Mouse (Mus musculus) left cerebral cortex, adult 11 months (tissue): ENCODE measurements around the gene Bank1.
A peak's percentile ranks its signal among the peaks of the same experiment; 100 is the strongest.
"Not testable (repeated sequence)": the region's sequence is repeated elsewhere in the genome, so short reads cannot be mapped to it uniquely, and the experiment has no call there.

ENCODE experiments used
- DNase-seq: peaks from one replicate; pipeline ENCODE4 v3.0.0; 2022; ENCODE audit warnings: low spot score

The Bank1 gene

GRCm38 (mm10) chr3:136325783-136326182 is at the start of gene Bank1:
Gene Bank1, minus strand, starts transcription at chr3:136326066.
- no peak for DNase-seq

GRCm38 (mm10) chr3:136369916-136370315 is 44.0 kb upstream of the Bank1 start:
- DNase-seq, result no peak

DNA sequence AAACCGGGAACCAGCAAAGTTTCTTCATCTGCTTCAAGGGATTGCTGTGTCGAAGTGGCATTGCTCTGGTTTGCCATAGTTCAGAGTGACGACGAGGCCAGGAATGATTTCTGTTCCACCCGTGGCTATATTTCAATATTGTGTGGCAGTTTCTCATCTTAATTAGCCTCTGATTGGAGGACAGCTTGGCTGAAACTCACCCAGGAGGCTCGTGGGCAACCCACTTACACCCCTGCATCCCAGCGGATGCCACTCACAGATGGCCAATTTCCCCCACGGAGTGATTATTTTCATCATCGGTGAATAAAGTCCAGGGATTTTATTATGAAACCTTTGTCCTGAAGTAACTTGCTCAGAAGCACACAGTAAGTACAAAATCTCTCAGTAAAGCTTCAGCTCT is 43.6 kb upstream of the Bank1 start:
- no peak for DNase-seq

GRCm38 (mm10) chr3:136368505-136368999 is 42.7 kb upstream of the Bank1 start:
- DNase-seq, result no peak

- no peak for DNase-seq
Measured at GRCm38 (mm10) chr3:136349690-136350089, 23.8 kb upstream of the Bank1 start.

DNA sequence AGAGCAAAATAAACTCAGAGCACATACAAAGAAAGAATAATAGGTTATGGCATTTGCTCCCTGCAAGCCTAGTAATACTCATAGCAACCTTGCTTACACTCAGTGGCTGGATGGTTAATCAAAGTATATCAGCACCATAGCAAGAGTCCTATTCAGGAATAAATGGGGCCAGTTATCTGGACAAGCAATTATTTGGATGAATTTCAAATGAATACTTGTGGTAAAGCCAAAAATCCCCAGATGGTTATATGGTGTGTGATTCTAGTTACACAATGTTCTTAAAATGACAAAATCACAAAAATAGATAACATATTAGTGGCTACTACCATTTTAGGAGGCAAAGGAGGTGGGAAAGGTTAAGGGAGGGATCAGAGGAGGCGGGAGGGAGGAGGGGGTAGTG is 22.7 kb upstream of the Bank1 start:
- no peak for DNase-seq

DNA sequence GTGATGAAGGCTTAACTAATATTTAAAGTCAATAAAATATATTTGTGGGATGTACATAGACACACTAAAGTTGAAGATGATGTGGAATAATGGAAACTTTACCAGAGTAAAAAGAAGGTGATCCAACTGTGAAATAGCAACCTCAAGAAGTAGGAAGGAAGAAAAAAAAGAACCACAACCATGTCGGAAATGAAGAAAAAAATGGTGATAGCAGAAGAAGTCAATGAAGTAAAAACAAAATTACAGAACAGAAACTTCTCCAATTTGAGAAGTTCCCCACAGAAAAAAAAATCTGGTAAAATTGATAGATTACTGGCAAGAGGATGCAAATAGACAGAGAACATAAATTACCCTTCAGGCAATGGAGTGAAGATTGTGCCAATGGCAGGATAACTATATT is 21.4 kb upstream of the Bank1 start:
- DNase-seq, result no peak

- DNase-seq, result no peak
Measured at GRCm38 (mm10) chr3:136341911-136342310, 16.0 kb upstream of the Bank1 start.

GRCm38 (mm10) chr3:136339896-136340295 is 14.0 kb upstream of the Bank1 start:
- DNase-seq, result no peak

GRCm38 (mm10) chr3:136331135-136331534 is 5.3 kb upstream of the Bank1 start:
- DNase-seq, result no peak

- DNase-seq, result no peak
Measured at GRCm38 (mm10) chr3:136330043-136330442, 4.2 kb upstream of the Bank1 start.

GRCm38 (mm10) chr3:136329133-136329532 is 3.3 kb upstream of the Bank1 start:
- DNase-seq, result no peak

DNA sequence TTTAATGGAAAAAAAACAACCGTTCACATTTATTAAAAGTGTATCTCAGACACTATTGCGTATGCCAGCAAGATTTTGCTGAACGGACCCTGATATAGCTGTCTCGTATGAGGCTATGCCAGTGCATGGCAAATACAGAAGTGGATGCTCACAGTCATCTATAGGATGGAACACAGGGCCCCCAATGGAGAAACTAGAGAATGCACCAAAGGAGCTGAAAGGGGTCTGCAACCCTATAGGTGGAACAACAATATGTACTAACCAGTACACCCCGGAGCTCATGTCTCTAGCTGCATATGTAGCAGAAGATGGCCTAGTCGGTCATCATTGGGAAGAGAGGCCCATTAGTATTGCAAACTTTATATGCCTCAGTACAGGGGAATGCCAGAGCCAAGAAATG is 1.1 kb downstream of the Bank1 start:
- not testable (repeated sequence) for DNase-seq

DNA sequence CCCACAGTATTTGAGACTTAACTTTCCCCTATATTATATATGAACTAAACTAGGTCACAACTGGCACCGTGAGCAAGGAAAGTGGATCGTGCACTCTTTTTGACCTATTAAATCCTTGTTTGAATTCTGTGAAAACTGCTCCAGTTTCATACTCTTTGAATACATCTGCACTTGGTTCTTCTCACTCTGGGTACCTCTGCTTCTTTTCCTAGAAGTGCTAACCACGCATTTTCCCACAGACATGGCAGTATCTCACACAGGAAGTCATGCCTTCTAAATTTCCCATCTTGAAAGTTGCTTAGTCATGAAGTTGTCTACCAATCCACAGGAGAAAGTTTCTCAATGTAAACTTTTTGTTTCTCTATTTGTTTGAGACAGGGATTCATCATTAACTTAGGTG is 3.9 kb downstream of the Bank1 start:
- DNase-seq, result peak; percentile 14

DNA sequence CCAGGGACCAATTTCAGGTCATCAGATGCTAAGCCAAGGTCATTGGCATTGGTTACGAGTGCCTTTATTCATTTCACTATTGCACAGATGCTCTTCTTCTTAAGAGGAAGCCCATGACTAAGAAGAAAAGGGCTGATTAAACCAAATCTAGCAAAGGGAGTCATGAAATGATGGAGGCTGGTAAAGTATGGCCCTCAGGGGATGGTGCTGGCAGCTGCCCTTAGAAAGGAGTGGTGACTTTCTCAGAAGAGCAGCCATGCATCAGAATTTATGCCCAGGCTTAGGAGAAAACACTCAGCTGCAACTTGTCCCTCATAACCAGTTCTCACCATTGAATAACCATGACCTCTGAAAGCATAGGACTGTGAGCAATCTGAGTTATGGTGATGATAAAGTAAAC is 17.4 kb downstream of the Bank1 start:
- no peak for DNase-seq

GRCm38 (mm10) chr3:136306564-136307158 is 19.2 kb downstream of the Bank1 start:
- no peak for DNase-seq

- no peak for DNase-seq
Measured at GRCm38 (mm10) chr3:136302541-136302940, 23.3 kb downstream of the Bank1 start.

DNA sequence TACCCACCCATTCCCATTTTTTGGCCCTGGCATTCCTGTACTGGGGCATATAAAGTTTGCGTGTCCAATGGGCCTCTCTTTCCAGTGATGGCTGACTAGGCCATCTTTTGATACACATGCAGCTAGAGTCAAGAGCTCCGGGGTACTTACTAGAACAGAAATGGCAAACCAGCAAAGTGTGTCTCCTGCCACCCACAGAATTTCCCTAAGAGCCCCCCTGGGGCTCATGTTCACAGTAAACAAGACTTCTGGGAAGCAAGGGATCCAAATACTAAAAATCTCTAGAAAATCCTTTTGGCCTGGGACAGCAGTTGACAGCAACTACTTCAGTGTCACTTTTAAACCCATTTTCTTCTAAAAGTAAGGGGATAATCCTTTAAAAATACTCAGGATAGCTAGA is 25.1 kb downstream of the Bank1 start:
- not testable (repeated sequence) for DNase-seq

- DNase-seq, result no peak
Measured at GRCm38 (mm10) chr3:136297355-136297754, 28.5 kb downstream of the Bank1 start.

GRCm38 (mm10) chr3:136295250-136295649 is 30.6 kb downstream of the Bank1 start:
- no peak for DNase-seq

DNA sequence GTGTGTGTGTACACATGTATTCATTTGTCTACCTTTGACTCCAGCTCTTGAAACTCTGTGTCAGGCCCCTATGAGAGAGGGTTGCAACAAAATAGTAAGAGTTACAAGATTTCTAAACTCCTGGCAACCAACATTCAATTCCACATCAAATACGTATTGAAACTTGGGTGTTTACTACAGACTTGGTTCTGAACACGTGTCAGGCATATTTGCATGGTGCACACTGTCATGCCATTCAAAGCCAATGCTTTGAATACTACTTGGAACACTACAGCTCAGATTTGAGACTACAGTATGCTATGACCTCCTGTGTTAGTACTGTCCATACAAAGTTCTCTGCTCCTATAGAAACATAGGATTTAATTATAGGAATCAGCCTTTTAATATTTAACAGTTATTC is 38.0 kb downstream of the Bank1 start:
- DNase-seq, result no peak

GRCm38 (mm10) chr3:136264969-136265595 is 60.8 kb downstream of the Bank1 start:
- no peak for DNase-seq

GRCm38 (mm10) chr3:136257761-136258160 is 68.1 kb downstream of the Bank1 start:
- DNase-seq, result no peak

DNA sequence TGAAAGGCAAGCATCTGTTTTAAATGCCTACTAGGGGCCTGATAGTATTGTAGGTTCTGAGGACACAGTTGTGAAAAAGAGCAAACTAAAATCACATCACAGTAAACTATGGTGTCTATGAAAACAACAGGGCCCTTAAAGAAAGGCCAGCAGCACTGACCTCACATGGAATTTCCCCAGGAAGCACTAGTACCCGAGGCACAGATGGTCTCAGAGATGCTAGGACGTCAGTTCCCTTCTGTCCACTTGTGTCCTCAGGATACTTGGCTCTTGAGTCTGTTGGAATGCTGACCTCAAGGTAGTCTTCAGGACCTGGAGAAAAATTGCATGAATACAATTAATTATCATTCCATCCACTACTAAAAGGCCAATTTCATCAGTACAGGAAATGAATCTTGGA is 71.2 kb downstream of the Bank1 start:
- no peak for DNase-seq
